Mouse (Mus musculus) heart, postnatal 0 days (tissue): Measurements from ENCODE around the gene Dnttip2.

ENCODE experiments used
- CTCF ChIP-seq: IDR thresholded peaks from 2 replicates; pipeline ENCODE4 v1.5.1; 2016; ENCODE audit warnings: antibody characterized with exemption, control low read depth, low read depth
- EP300 ChIP-seq: IDR thresholded peaks from 2 replicates; pipeline ENCODE4 v1.6.1; 2016; ENCODE audit warnings: antibody characterized with exemption, low read depth

- no peak for TF ChIP-seq EP300
- TF ChIP-seq CTCF = no peak
Measured at GRCm38 (mm10) chr3:122322226-122322625, 48.0 kb downstream of the Dnttip2 start.
